Mouse (Mus musculus) midbrain, embryonic 11.5 days (tissue): ENCODE data around the gene Rbm33. TPM values are rescaled to one million over a fixed set of nuclear protein-coding genes. Genes with fewer than 3 reads are reported as not detected.

Experiments used
- ATAC-seq: fragments of 200-750 bp; cut with Nextera tagmentation; 2 replicates; pipeline ENCODE4 v1.8.0; 2017; ENCODE audit warnings: moderate TSS enrichment, moderate library complexity; ENCODE audit not compliant: low FRiP score
- DNase-seq: peaks from one replicate; pipeline ENCODE4 v3.0.0; 2015; ENCODE audit warnings: low spot score; ENCODE audit errors: missing footprints
- H3K27ac ChIP-seq: fragments of 300-500 bp; sonication (generic); 2 replicates; pipeline ENCODE4 v1.5.1; 2014; ENCODE audit warnings: low read depth, low read length
- H3K27me3 ChIP-seq: fragments of 300-500 bp; sonication (generic); 2 replicates; pipeline ENCODE4 v1.6.1; 2014; ENCODE audit warnings: mild to moderate bottlenecking, low read length, moderate library complexity, mixed read lengths; ENCODE audit not compliant: control insufficient read depth, insufficient read depth
- H3K36me3 ChIP-seq: fragments of 300-500 bp; sonication (generic); 2 replicates; pipeline ENCODE4 v1.6.1; 2014; ENCODE audit warnings: mild to moderate bottlenecking, low read length, moderate library complexity, mixed read lengths; ENCODE audit not compliant: control insufficient read depth, insufficient read depth
- H3K4me1 ChIP-seq: fragments of 300-500 bp; sonication (generic); 2 replicates; pipeline ENCODE4 v1.6.1; 2014; ENCODE audit warnings: low read length; ENCODE audit not compliant: control insufficient read depth, insufficient read depth
- H3K4me2 ChIP-seq: fragments of 300-500 bp; sonication (generic); 2 replicates; pipeline ENCODE4 v1.6.1; 2014; ENCODE audit warnings: mild to moderate bottlenecking, moderate library complexity
- H3K4me3 ChIP-seq: fragments of 300-500 bp; sonication (generic); 2 replicates; pipeline ENCODE4 v1.5.1; 2014; ENCODE audit warnings: low read depth, low read length
- H3K9ac ChIP-seq: fragments of 300-500 bp; sonication (generic); 2 replicates; pipeline ENCODE4 v1.6.1; 2014; ENCODE audit warnings: low read length
- H3K9me3 ChIP-seq: fragments of 300-500 bp; sonication (generic); 2 replicates; pipeline ENCODE4 v1.6.1; 2016; ENCODE audit warnings: low read length; ENCODE audit not compliant: control insufficient read depth
- WGBS: fragments of 180-500 bp; shearing (Covaris S2); extraction: QIAGEN DNeasy Blood & Tissue Kit; methylation state at CpG from one replicate; pipeline ENCODE4 v1.1.7; 2014; 5-methylcytosine and 5-hydroxymethylcytosine counted together
- polyA plus RNA-seq: library from polyadenylated mRNA; unstranded; fragments of >200 nt; fragmentation: Nextera tagmentation; extraction: Ambion mirVana; gene quantifications from 2 replicates; pipeline ENCODE4 v1.2.1, GENCODE M21; 2014

Gene Rbm33
- polyA plus RNA-seq, 1 experiment from 2014 or later = 22.8 TPM

GRCm38 (mm10) chr5:28355614-28356013 lies 38.7 kb downstream of the Rbm33 start:
- H3K27ac ChIP-seq = no peak overlapping the region
- no peaks in the 10 kb centered on the region for H3K9me3 ChIP-seq
- H3K4me1 ChIP-seq = no peaks in the 10 kb centered on the region
- ATAC-seq (no peak), DNase-seq (no peak)
- peaks cover 30% of the 10 kb centered on the region for H3K36me3 ChIP-seq
- H3K4me2 ChIP-seq = no peak overlapping the region
- H3K9ac ChIP-seq = no peak overlapping the region
- no peak overlapping the region for H3K4me3 ChIP-seq
- no peaks in the 10 kb centered on the region for H3K27me3 ChIP-seq

DNA sequence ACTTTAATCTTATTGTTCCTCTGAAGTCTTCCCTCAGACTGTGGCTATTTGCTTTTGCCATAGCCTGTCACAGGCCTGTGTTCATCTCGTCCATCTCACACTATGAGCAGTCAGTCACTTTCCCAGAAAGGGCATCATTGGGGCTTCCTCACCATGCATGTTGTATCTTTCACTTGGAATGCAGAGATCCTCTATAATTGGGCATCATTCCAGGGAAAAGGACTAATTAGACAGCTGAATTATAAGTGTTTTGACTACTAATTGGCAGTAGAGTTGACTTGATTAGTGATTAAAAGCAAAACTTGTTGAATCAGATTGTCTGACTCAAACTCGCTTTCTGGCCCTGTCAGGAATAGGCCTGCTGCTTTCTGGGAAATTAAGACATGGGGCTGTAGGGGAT lies 43.8 kb downstream of the Rbm33 start:
- H3K4me2 ChIP-seq = no peak overlapping the region
- DNase-seq (no peak), ATAC-seq (no peak)
- no peaks in the 10 kb centered on the region for H3K4me1 ChIP-seq
- H3K27ac ChIP-seq = no peak overlapping the region
- H3K4me3 ChIP-seq = no peak overlapping the region
- H3K9ac ChIP-seq = no peak overlapping the region
- H3K9me3 ChIP-seq = no peaks in the 10 kb centered on the region
- peaks cover 24% of the 10 kb centered on the region for H3K36me3 ChIP-seq
- no peaks in the 10 kb centered on the region for H3K27me3 ChIP-seq
- 92% methylated on average over 2 of the region's 2 CpGs for WGBS

DNA sequence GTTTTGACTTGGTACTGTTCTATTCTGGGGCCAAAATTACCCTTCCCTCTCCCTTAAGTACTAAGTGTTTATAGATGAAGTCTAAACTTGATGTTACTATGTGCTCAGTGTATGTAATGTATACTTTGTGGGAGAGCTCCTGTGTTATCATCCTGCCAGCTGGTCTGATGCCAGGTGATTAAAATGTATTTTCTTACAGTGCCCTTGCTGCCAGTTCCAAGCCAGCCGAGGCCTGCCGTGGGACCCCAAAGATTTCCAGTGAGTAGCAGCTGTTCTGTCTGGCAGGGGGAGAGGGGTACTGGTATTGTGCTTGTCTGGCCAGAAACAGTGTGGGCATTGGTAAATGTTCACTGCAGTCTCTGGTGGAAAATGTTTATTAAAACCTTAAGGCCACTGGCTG lies 51.1 kb downstream of the Rbm33 start:
- Histone ChIP-seq H3K27ac (no peak overlapping the region), H3K4me3 (no peak overlapping the region), H3K4me1 (no peaks in the 10 kb centered on the region), H3K9me3 (no peaks in the 10 kb centered on the region), H3K36me3 (peaks cover 15% of the 10 kb centered on the region), H3K4me2 (no peak overlapping the region), H3K9ac (no peak overlapping the region), H3K27me3 (no peaks in the 10 kb centered on the region)
- DNase-seq = no peak
- 94% methylated on average over 2 of the region's 2 CpGs for WGBS
- no peak for ATAC-seq

DNA sequence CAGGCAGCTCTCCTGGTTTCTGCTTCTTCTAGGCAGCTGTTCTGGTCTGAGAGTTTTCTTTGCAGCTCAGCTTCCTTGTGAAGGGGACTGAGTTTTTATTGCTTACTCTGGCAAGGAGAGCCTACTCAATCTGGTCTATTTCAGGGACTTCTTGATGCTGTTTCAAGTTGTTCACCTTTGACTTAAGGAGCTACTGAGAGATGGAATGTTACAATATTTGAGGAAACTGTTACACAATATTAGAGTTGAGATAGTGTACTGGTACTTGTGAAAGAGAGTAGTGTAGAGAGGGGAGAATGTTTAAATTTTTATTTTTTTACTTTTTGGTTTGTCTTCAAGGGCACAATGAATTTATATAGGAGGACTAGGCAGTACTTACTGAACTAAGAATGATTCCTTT lies 53.9 kb downstream of the Rbm33 start:
- DNase-seq = no peak
- no peak overlapping the region for H3K4me2 ChIP-seq
- no peak overlapping the region for H3K27ac ChIP-seq
- H3K4me3 ChIP-seq = no peak overlapping the region
- no peak overlapping the region for H3K9ac ChIP-seq
- no peaks in the 10 kb centered on the region for H3K27me3 ChIP-seq
- no peak for ATAC-seq
- H3K36me3 ChIP-seq = peaks cover 4% of the 10 kb centered on the region; the same call in 1 of the 2 replicates
- H3K4me1 ChIP-seq = no peaks in the 10 kb centered on the region
- no peaks in the 10 kb centered on the region for H3K9me3 ChIP-seq

GRCm38 (mm10) chr5:28372172-28372664 lies 55.3 kb downstream of the Rbm33 start:
- Histone ChIP-seq H3K27me3 (no peaks in the 10 kb centered on the region), H3K4me3 (no peak overlapping the region), H3K4me2 (no peak overlapping the region), H3K9me3 (no peaks in the 10 kb centered on the region), H3K36me3 (peaks cover 3% of the 10 kb centered on the region; the same call in 1 of the 2 replicates), H3K27ac (no peak overlapping the region), H3K4me1 (no peaks in the 10 kb centered on the region), H3K9ac (no peak overlapping the region)
- DNase-seq (no peak), ATAC-seq (no peak)
- 97% methylated on average over 1 of the region's 1 CpGs for WGBS

GRCm38 (mm10) chr5:28373498-28374427 lies 56.8 kb downstream of the Rbm33 start:
- Histone ChIP-seq H3K27me3 (no peaks in the 10 kb centered on the region), H3K9me3 (no peaks in the 10 kb centered on the region), H3K4me1 (no peaks in the 10 kb centered on the region), H3K4me2 (no peak overlapping the region), H3K9ac (no peak overlapping the region), H3K4me3 (no peak overlapping the region), H3K27ac (no peak overlapping the region), H3K36me3 (no peaks in the 10 kb centered on the region; the same call in 1 of the 2 replicates)
- 88% methylated on average over 2 of the region's 2 CpGs for WGBS
- DNase-seq (no peak), ATAC-seq (no peak)

GRCm38 (mm10) chr5:28377299-28377698 lies 60.4 kb downstream of the Rbm33 start:
- H3K27ac ChIP-seq = no peak overlapping the region
- DNase-seq (no peak), ATAC-seq (no peak)
- H3K9ac ChIP-seq = no peak overlapping the region
- H3K27me3 ChIP-seq = no peaks in the 10 kb centered on the region
- H3K9me3 ChIP-seq = no peaks in the 10 kb centered on the region
- H3K4me2 ChIP-seq = no peak overlapping the region
- no peak overlapping the region for H3K4me3 ChIP-seq
- peaks cover 8% of the 10 kb centered on the region for H3K36me3 ChIP-seq
- no peaks in the 10 kb centered on the region for H3K4me1 ChIP-seq

- DNase-seq (no peak), ATAC-seq (no peak)
- 86% methylated on average over 1 of the region's 1 CpGs for WGBS
- Histone ChIP-seq H3K9ac (no peak overlapping the region), H3K4me3 (no peak overlapping the region), H3K36me3 (peaks cover 12% of the 10 kb centered on the region), H3K4me2 (no peak overlapping the region), H3K9me3 (no peaks in the 10 kb centered on the region), H3K27me3 (no peaks in the 10 kb centered on the region), H3K4me1 (no peaks in the 10 kb centered on the region), H3K27ac (no peak overlapping the region)
These were observed 65.4 kb downstream of the Rbm33 start for GRCm38 (mm10) chr5:28382289-28382688.

DNA sequence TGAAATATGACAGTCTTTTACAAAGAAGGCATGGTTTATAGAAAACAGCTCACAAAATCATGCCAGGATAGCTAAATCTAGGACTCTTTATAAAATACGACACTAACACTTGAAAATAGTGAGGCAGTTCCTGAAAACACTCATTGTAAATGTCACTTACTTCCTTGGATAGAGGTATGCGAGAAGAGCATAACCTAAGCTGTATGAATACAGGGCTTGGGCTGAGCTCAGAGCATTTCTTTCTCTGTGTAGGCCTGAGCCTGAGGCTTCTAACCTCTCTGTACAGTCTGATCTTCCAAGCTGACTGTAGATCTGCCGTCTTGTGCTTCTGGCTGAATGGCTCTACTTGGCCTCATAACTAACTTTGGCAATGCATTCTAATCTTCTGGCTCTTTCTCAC lies 69.9 kb downstream of the Rbm33 start:
- Histone ChIP-seq H3K9ac (no peak overlapping the region), H3K27ac (no peak overlapping the region), H3K36me3 (peaks cover 12% of the 10 kb centered on the region; the same call in 1 of the 2 replicates), H3K27me3 (no peaks in the 10 kb centered on the region), H3K4me3 (no peak overlapping the region), H3K4me2 (no peak overlapping the region), H3K9me3 (no peaks in the 10 kb centered on the region), H3K4me1 (no peaks in the 10 kb centered on the region)
- WGBS = 93% methylated on average over 3 of the region's 3 CpGs
- DNase-seq (no peak), ATAC-seq (no peak)
